Mouse (Mus musculus): Measurements from ENCODE around the gene Atp5g3. TPM values are rescaled to one million over a fixed set of nuclear protein-coding genes. Genes with fewer than 3 reads are reported as not detected.
A peak's percentile ranks its signal among the peaks of the same experiment; 100 is the strongest.
"Not testable (repeated sequence)": the region's sequence is repeated elsewhere in the genome, so short reads cannot be mapped to it uniquely, and the experiment has no call there.

The Atp5g3 gene
- polyA plus RNA-seq, 1 experiment from 2014 or later, result 723 TPM

GRCm38 (mm10) chr2:73904679-73905078 lies 6.4 kb downstream of the Atp5g3 start:
- not testable (repeated sequence) for H3K27me3 ChIP-seq (ENCODE audit: control insufficient read depth, insufficient read depth, low read depth, low read length); H3K27ac ChIP-seq (ENCODE audit: low read length); H3K9me3 ChIP-seq (replicated peaks; ENCODE audit: control insufficient read depth, low read length); H3K9ac ChIP-seq (ENCODE audit: low read depth, low read length); H3K4me3 ChIP-seq (ENCODE audit: low read depth, low read length); H3K4me1 ChIP-seq (ENCODE audit: control insufficient read depth, low read depth, low read length); H3K4me2 ChIP-seq (ENCODE audit: low read depth, low read length)
- ATAC-seq (ENCODE audit: low read depth), result peak; percentile 70
- H3K36me3 ChIP-seq (ENCODE audit: control insufficient read depth, insufficient read depth), result peaks cover 26% of the 10 kb centered on the region

- no peak overlapping the region for H3K4me2 ChIP-seq (ENCODE audit: low read depth, low read length)
Measured at GRCm38 (mm10) chr2:73903536-73903935, 7.6 kb downstream of the Atp5g3 start.

GRCm38 (mm10) chr2:73902328-73902727 lies 8.8 kb downstream of the Atp5g3 start:
- H3K27ac ChIP-seq (ENCODE audit: low read length); H3K4me1 ChIP-seq (ENCODE audit: control insufficient read depth, low read depth, low read length); H3K9me3 ChIP-seq (replicated peaks; ENCODE audit: control insufficient read depth, low read length); ATAC-seq (ENCODE audit: low read depth); H3K4me2 ChIP-seq (ENCODE audit: low read depth, low read length); H3K27me3 ChIP-seq (ENCODE audit: control insufficient read depth, insufficient read depth, low read depth, low read length); H3K36me3 ChIP-seq (ENCODE audit: control insufficient read depth, insufficient read depth); H3K4me3 ChIP-seq (ENCODE audit: low read depth, low read length); H3K9ac ChIP-seq (ENCODE audit: low read depth, low read length): not testable (repeated sequence)
- 80% methylated on average over 3 of the region's 3 CpGs for WGBS (ENCODE audit: insufficient replicate concordance)

More at GRCm38 (mm10) chr2:73903536-73903935, 7.6 kb downstream of the Atp5g3 start:
- peaks cover 1% of the 10 kb centered on the region for H3K4me1 ChIP-seq (ENCODE audit: control insufficient read depth, low read depth, low read length)
- H3K9ac ChIP-seq (ENCODE audit: low read depth, low read length), result no peak overlapping the region
- no peaks in the 10 kb centered on the region for H3K9me3 ChIP-seq (replicated peaks; ENCODE audit: control insufficient read depth, low read length)
- no peaks in the 10 kb centered on the region for H3K27me3 ChIP-seq (ENCODE audit: control insufficient read depth, insufficient read depth, low read depth, low read length)
- H3K36me3 ChIP-seq (ENCODE audit: control insufficient read depth, insufficient read depth), result peaks cover 19% of the 10 kb centered on the region
- ATAC-seq (ENCODE audit: low read depth), result no peak
- no peak overlapping the region for H3K27ac ChIP-seq (ENCODE audit: low read length)
- H3K4me3 ChIP-seq (ENCODE audit: low read depth, low read length), result no peak overlapping the region
- WGBS (ENCODE audit: insufficient replicate concordance), result 90% methylated on average over 2 of the region's 2 CpGs

- Histone ChIP-seq H3K9me3 (replicated peaks; ENCODE audit: control insufficient read depth, low read length) (no peaks in the 10 kb centered on the region), H3K9ac (ENCODE audit: low read depth, low read length) (no peak overlapping the region), H3K27me3 (ENCODE audit: control insufficient read depth, insufficient read depth, low read depth, low read length) (no peaks in the 10 kb centered on the region), H3K4me1 (ENCODE audit: control insufficient read depth, low read depth, low read length) (no peaks in the 10 kb centered on the region; the same call in 1 of the 2 replicates), H3K4me2 (ENCODE audit: low read depth, low read length) (no peak overlapping the region), H3K36me3 (ENCODE audit: control insufficient read depth, insufficient read depth) (no peaks in the 10 kb centered on the region), H3K27ac (ENCODE audit: low read length) (no peak overlapping the region), H3K4me3 (ENCODE audit: low read depth, low read length) (no peak overlapping the region)
- ATAC-seq (ENCODE audit: low read depth), result no peak
Measured at GRCm38 (mm10) chr2:73901169-73901568, 10.0 kb downstream of the Atp5g3 start.

GRCm38 (mm10) chr2:73900364-73900763 lies 10.8 kb downstream of the Atp5g3 start:
- Histone ChIP-seq H3K4me3 (ENCODE audit: low read depth, low read length) (no peak overlapping the region), H3K9ac (ENCODE audit: low read depth, low read length) (no peak overlapping the region), H3K4me1 (ENCODE audit: control insufficient read depth, low read depth, low read length) (no peaks in the 10 kb centered on the region; the same call in 1 of the 2 replicates), H3K4me2 (ENCODE audit: low read depth, low read length) (no peak overlapping the region), H3K27me3 (ENCODE audit: control insufficient read depth, insufficient read depth, low read depth, low read length) (no peaks in the 10 kb centered on the region), H3K36me3 (ENCODE audit: control insufficient read depth, insufficient read depth) (no peaks in the 10 kb centered on the region), H3K27ac (ENCODE audit: low read length) (no peak overlapping the region), H3K9me3 (replicated peaks; ENCODE audit: control insufficient read depth, low read length) (no peaks in the 10 kb centered on the region)
- ATAC-seq (ENCODE audit: low read depth), result no peak
- WGBS (ENCODE audit: insufficient replicate concordance), result 23% methylated on average over 1 of the region's 1 CpGs

- not testable (repeated sequence) for H3K4me2 ChIP-seq (ENCODE audit: low read depth, low read length); ATAC-seq (ENCODE audit: low read depth); H3K4me1 ChIP-seq (ENCODE audit: control insufficient read depth, low read depth, low read length); H3K9me3 ChIP-seq (replicated peaks; ENCODE audit: control insufficient read depth, low read length); H3K27me3 ChIP-seq (ENCODE audit: control insufficient read depth, insufficient read depth, low read depth, low read length); H3K4me3 ChIP-seq (ENCODE audit: low read depth, low read length); H3K36me3 ChIP-seq (ENCODE audit: control insufficient read depth, insufficient read depth); H3K27ac ChIP-seq (ENCODE audit: low read length); H3K9ac ChIP-seq (ENCODE audit: low read depth, low read length)
- WGBS (ENCODE audit: insufficient replicate concordance), result 66% methylated on average over 4 of the region's 4 CpGs
Measured at GRCm38 (mm10) chr2:73896919-73897318, 14.2 kb downstream of the Atp5g3 start.

- peak overlapping the region; percentile 83 for H3K27ac ChIP-seq (ENCODE audit: low read length)
- ATAC-seq (ENCODE audit: low read depth), result no peak
- H3K9me3 ChIP-seq (replicated peaks; ENCODE audit: control insufficient read depth, low read length), result no peaks in the 10 kb centered on the region
- H3K36me3 ChIP-seq (ENCODE audit: control insufficient read depth, insufficient read depth), result no peaks in the 10 kb centered on the region
- peak overlapping the region; percentile 73 for H3K4me3 ChIP-seq (ENCODE audit: low read depth, low read length)
- peak overlapping the region; percentile 81 for H3K4me2 ChIP-seq (ENCODE audit: low read depth, low read length)
- no peaks in the 10 kb centered on the region for H3K27me3 ChIP-seq (ENCODE audit: control insufficient read depth, insufficient read depth, low read depth, low read length)
- peaks cover 8% of the 10 kb centered on the region for H3K4me1 ChIP-seq (ENCODE audit: control insufficient read depth, low read depth, low read length)
- peak overlapping the region; percentile 65 for H3K9ac ChIP-seq (ENCODE audit: low read depth, low read length)
- 48% methylated on average over 22 of the region's 22 CpGs for WGBS (ENCODE audit: insufficient replicate concordance)
Measured at GRCm38 (mm10) chr2:73893473-73894270, 17.5 kb downstream of the Atp5g3 start.

GRCm38 (mm10) chr2:73892464-73893296 lies 18.4 kb downstream of the Atp5g3 start, which contains the start of gene Atf2:
Gene Atf2 (minus strand): TSS chr2:73892639.
- Histone ChIP-seq H3K9me3 (replicated peaks; ENCODE audit: control insufficient read depth, low read length) (no peaks in the 10 kb centered on the region), H3K36me3 (ENCODE audit: control insufficient read depth, insufficient read depth) (no peaks in the 10 kb centered on the region), H3K27ac (ENCODE audit: low read length) (peak within 1 kb of the TSS; percentile 92), H3K9ac (ENCODE audit: low read depth, low read length) (peak within 1 kb of the TSS; percentile 99), H3K4me2 (ENCODE audit: low read depth, low read length) (peak within 1 kb of the TSS; percentile 87), H3K4me1 (ENCODE audit: control insufficient read depth, low read depth, low read length) (peaks cover 8% of the 10 kb centered on the region), H3K27me3 (ENCODE audit: control insufficient read depth, insufficient read depth, low read depth, low read length) (no peaks in the 10 kb centered on the region), H3K4me3 (ENCODE audit: low read depth, low read length) (peak within 1 kb of the TSS; percentile 100)
- peak; percentile 92 for ATAC-seq (ENCODE audit: low read depth)
- WGBS (ENCODE audit: insufficient replicate concordance), result under 1% methylated on average over 63 of the region's 63 CpGs
